Mouse (Mus musculus) neutrophil, adult 5-6 weeks (primary cell): Measurements from ENCODE around the gene Stfa2l1. TPM values are rescaled to one million over a fixed set of nuclear protein-coding genes. Genes with fewer than 3 reads are reported as not detected.
A peak's percentile ranks its signal among the peaks of the same experiment; 100 is the strongest.
"Not testable (repeated sequence)": the region's sequence is repeated elsewhere in the genome, so short reads cannot be mapped to it uniquely, and the experiment has no call there.

ENCODE experiments used
- ATAC-seq: fragments of 151-379, 151-347 bp; 2 replicates; pipeline ENCODE4 v1.8.0; 2017; ENCODE audit warnings: mild to moderate bottlenecking, moderate TSS enrichment; ENCODE audit not compliant: insufficient number of reproducible peaks, poor library complexity, low FRiP score, severe bottlenecking; ENCODE audit errors: extremely low read depth
- total RNA-seq: library from RNA; stranded (forward); fragments of 200-1000 nt; gene quantifications from 2 replicates; pipeline ENCODE4 v1.2.3, GENCODE M21; 2017

The Stfa2l1 gene
- total RNA-seq = 247 and 256 TPM in 2 replicates

- peak; percentile 81 for ATAC-seq
These were observed at the start of gene Stfa2l1 for GRCm38 (mm10) chr16:36156402-36156975. Stfa2l1 (plus strand) TSS chr16:36156811.

GRCm38 (mm10) chr16:36111486-36111885 lies 45.1 kb upstream of the Stfa2l1 start:
- ATAC-seq = not testable (repeated sequence)

GRCm38 (mm10) chr16:36115751-36116150 lies 40.9 kb upstream of the Stfa2l1 start:
- not testable (repeated sequence) for ATAC-seq

- ATAC-seq = no peak
These were observed 28.5 kb upstream of the Stfa2l1 start for GRCm38 (mm10) chr16:36128092-36128491.

- no peak for ATAC-seq
These were observed 25.5 kb upstream of the Stfa2l1 start, which contains the start of gene Csta1 for GRCm38 (mm10) chr16:36131141-36131540. Csta1 (minus strand) TSS chr16:36131241.

GRCm38 (mm10) chr16:36138201-36138600 lies 18.4 kb upstream of the Stfa2l1 start:
- no peak for ATAC-seq

- ATAC-seq = not testable (repeated sequence)
These were observed 11.2 kb downstream of the Stfa2l1 start for GRCm38 (mm10) chr16:36167841-36168240.

- peak; percentile 82; the same call in 1 of the 2 replicates for ATAC-seq
These were observed 19.5 kb downstream of the Stfa2l1 start for GRCm38 (mm10) chr16:36176108-36176507.

GRCm38 (mm10) chr16:36179910-36180309 lies 23.3 kb downstream of the Stfa2l1 start:
- ATAC-seq = peak; percentile 36; the same call in 1 of the 2 replicates

GRCm38 (mm10) chr16:36183912-36184311 lies 27.3 kb downstream of the Stfa2l1 start, which contains the start of gene Gm5483:
Gm5483 (plus strand) TSS chr16:36184212.
- peak; percentile 46; the same call in 1 of the 2 replicates for ATAC-seq

- no peak for ATAC-seq
These were observed 42.6 kb downstream of the Stfa2l1 start for GRCm38 (mm10) chr16:36199226-36199625.

GRCm38 (mm10) chr16:36203846-36204245 lies 47.2 kb downstream of the Stfa2l1 start:
- no peak for ATAC-seq

- not testable (repeated sequence) for ATAC-seq
These were observed 49.1 kb downstream of the Stfa2l1 start for GRCm38 (mm10) chr16:36205684-36206083.

GRCm38 (mm10) chr16:36209967-36210453 lies 53.4 kb downstream of the Stfa2l1 start, which contains the start of gene Gm5416:
Gm5416 (plus strand) TSS chr16:36210403.
- no peak for ATAC-seq

Other genes starting within 250 kb of the Stfa2l1 start
- 99.3 and 100 TPM in 2 replicates for gene Parp9, start 218.3 kb upstream of the Stfa2l1 start, total RNA-seq
- 45.9 and 56.1 TPM in 2 replicates for gene Dtx3l, start 217.7 kb upstream of the Stfa2l1 start, total RNA-seq
- gene Kpna1, start 178.1 kb upstream of the Stfa2l1 start, total RNA-seq = 49.1 and 50.2 TPM in 2 replicates
- 23.2 and 24.2 TPM in 2 replicates for gene Wdr5b, start 115.6 kb upstream of the Stfa2l1 start, total RNA-seq
- gene Fam162a, start 85.2 kb upstream of the Stfa2l1 start, total RNA-seq = 23.6 and 25.7 TPM in 2 replicates
- 39.2 and 51.9 TPM in 2 replicates for gene Ccdc58, start 85.1 kb upstream of the Stfa2l1 start, total RNA-seq
- gene Csta1, start 25.6 kb upstream of the Stfa2l1 start, total RNA-seq = 1.2 and 1.3 TPM in 2 replicates
- 190 and 204 TPM in 2 replicates for gene Gm5483, start 27.4 kb downstream of the Stfa2l1 start, total RNA-seq
- gene Gm5416, start 53.6 kb downstream of the Stfa2l1 start, total RNA-seq = 2.7 TPM in 1 of 2 replicates, not detected in the other
- 3.3 TPM in 1 of 2 replicates, not detected in the other for gene 2010005H15Rik, start 64.7 kb downstream of the Stfa2l1 start, total RNA-seq
- 15.6 and 16.3 TPM in 2 replicates for gene Stfa1, start 120.1 kb downstream of the Stfa2l1 start, total RNA-seq
- gene BC117090, start 177.5 kb downstream of the Stfa2l1 start, total RNA-seq = not detected in 2 replicates
- gene BC100530, start 210.9 kb downstream of the Stfa2l1 start, total RNA-seq = 10.0 and 11.0 TPM in 2 replicates